Mouse (Mus musculus) liver, embryonic 14.5 days (tissue): ENCODE results near the gene Grin2c. TPM values are rescaled to one million over a fixed set of nuclear protein-coding genes. Genes with fewer than 3 reads are reported as not detected.

ENCODE experiments used
- ATAC-seq: fragments of 200-750 bp; cut with Nextera tagmentation; 2 replicates; pipeline ENCODE4 v1.8.0; 2017; ENCODE audit warnings: moderate number of reproducible peaks, mild to moderate bottlenecking, moderate library complexity; ENCODE audit not compliant: insufficient read depth
- DNase-seq, 3 experiments: peaks; one replicate each; pipeline ENCODE4 v3.0.0-alpha.2; 2012 to 2013; ENCODE audit warnings: low read depth in 3 of 3, low spot score in 3 of 3
- H3K27ac ChIP-seq: fragments of 300-500 bp; sonication (generic); 2 replicates; pipeline ENCODE4 v1.5.1; 2014; ENCODE audit warnings: moderate library complexity, mild to moderate bottlenecking, control low read depth, inconsistent platforms
- H3K27me3 ChIP-seq: fragments of 300-500 bp; sonication (generic); 2 replicates; pipeline ENCODE4 v1.6.1; 2014; ENCODE audit warnings: mild to moderate bottlenecking, low read length, moderate library complexity; ENCODE audit not compliant: control insufficient read depth, insufficient read depth
- H3K36me3 ChIP-seq: fragments of 300-500 bp; sonication (generic); replicated peaks from 2 replicates; pipeline ENCODE4 v1.6.1; 2014; ENCODE audit warnings: low read depth; ENCODE audit not compliant: control insufficient read depth, insufficient read depth
- H3K4me1 ChIP-seq, 2 experiments: fragments of 200-500 bp in 1 of 2; fragments of 300-500 bp in 1 of 2; sonication (generic) in 1 of 2; replicated peaks; 2 replicates each; pipeline ENCODE4 v1.6.1; 2012 to 2014; ENCODE audit warnings: antibody characterized with exemption in 1 of 2, inconsistent platforms in 1 of 2, low read length in 1 of 2; ENCODE audit not compliant: control insufficient read depth in 2 of 2, insufficient read depth in 2 of 2
- H3K4me2 ChIP-seq: fragments of 300-500 bp; sonication (generic); 2 replicates; pipeline ENCODE4 v1.6.1; 2014; ENCODE audit warnings: low read depth, mild to moderate bottlenecking, control low read depth, moderate library complexity
- H3K4me3 ChIP-seq, 2 experiments: fragments of 200-500 bp in 1 of 2; fragments of 300-500 bp in 1 of 2; sonication (generic) in 1 of 2; 2 replicates each; pipeline ENCODE4 v1.5.1; 2012 to 2014; ENCODE audit warnings: low read depth in 2 of 2, low read length in 2 of 2, mild to moderate bottlenecking in 2 of 2, control low read depth in 1 of 2, inconsistent platforms in 1 of 2, moderate library complexity in 1 of 2; ENCODE audit not compliant: insufficient read depth in 1 of 2
- H3K9ac ChIP-seq: fragments of 300-500 bp; sonication (generic); replicated peaks from 2 replicates; pipeline ENCODE4 v1.6.1; 2014; ENCODE audit warnings: mild to moderate bottlenecking, control low read depth, moderate library complexity
- H3K9me3 ChIP-seq: fragments of 300-500 bp; sonication (generic); 2 replicates; pipeline ENCODE4 v1.6.1; 2016; ENCODE audit warnings: low read length, mixed read lengths; ENCODE audit not compliant: control insufficient read depth
- CTCF ChIP-seq: IDR thresholded peaks from 2 replicates; pipeline ENCODE4 v1.5.1; 2016; ENCODE audit warnings: antibody characterized with exemption, low read depth, control low read depth
- EP300 ChIP-seq: IDR thresholded peaks from 2 replicates; pipeline ENCODE4 v1.6.1; 2016; ENCODE audit warnings: antibody characterized with exemption, low read depth
- WGBS: fragments of 180-500 bp; shearing (Covaris S2); extraction: QIAGEN DNeasy Blood & Tissue Kit; methylation state at CpG from one replicate; pipeline ENCODE4 v1.1.7; 2014; ENCODE audit not compliant: insufficient replicate concordance; 5-methylcytosine and 5-hydroxymethylcytosine counted together
- polyA plus RNA-seq, 2 experiments: library from polyadenylated mRNA; depleted of rRNA in 1 of 2; stranded (reverse) in 1 of 2; unstranded in 1 of 2; fragments of >200 nt; fragmentation: Nextera tagmentation in 1 of 2; extraction: Ambion mirVana in 1 of 2; gene quantifications; 2 replicates each; pipeline versions ENCODE4 v1.2.1 to v1.2.3; 2012 to 2014

Grin2c gene
- polyA plus RNA-seq, 2 experiments = 0.05 to 0.17 TPM

GRCm38 (mm10) chr11:115222570-115222969 is 44.5 kb downstream of the Grin2c start:
- TF ChIP-seq CTCF (no peak), EP300 (no peak)
- Histone ChIP-seq H3K4me3 (no peak overlapping the region), H3K4me2 (no peak overlapping the region), H3K36me3 (no peaks in the 10 kb centered on the region), H3K27me3 (no peaks in the 10 kb centered on the region), H3K9me3 (no peaks in the 10 kb centered on the region), H3K27ac (no peak overlapping the region), H3K4me1 (peaks cover 0 to 13% of the 10 kb centered on the region in 2 experiments; a peak in 2 of 4 replicates), H3K9ac (no peak overlapping the region)
- no peak for ATAC-seq
- no peak for DNase-seq
- WGBS = 50% methylated on average over 5 of the region's 5 CpGs

DNA sequence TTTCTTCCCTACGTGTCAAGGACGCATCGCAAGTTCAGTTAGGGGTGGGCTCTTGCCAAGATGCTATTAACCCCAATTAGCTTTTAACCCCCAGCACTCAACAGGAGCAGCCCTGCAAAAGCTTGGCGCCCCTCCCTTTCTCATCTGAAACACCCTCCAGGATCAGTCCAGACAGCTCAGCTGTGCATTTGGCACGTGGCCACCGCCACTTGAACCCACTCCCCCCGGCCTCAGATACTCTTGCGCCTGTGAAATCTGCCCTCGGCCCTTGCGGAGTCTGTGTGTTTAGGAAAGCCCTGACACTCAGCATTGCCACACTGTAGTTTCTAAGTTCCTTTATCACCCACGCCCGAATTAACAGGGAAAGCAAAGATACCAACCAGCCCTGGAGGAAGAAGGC is 45.0 kb downstream of the Grin2c start:
- TF ChIP-seq CTCF = no peak
- no peak for TF ChIP-seq EP300
- peaks cover 0 to 13% of the 10 kb centered on the region in 2 experiments; a peak in 2 of 4 replicates for H3K4me1 ChIP-seq
- H3K9me3 ChIP-seq = no peaks in the 10 kb centered on the region
- H3K36me3 ChIP-seq = no peaks in the 10 kb centered on the region
- H3K9ac ChIP-seq = no peak overlapping the region
- H3K4me3 ChIP-seq = no peak overlapping the region
- H3K4me2 ChIP-seq = no peak overlapping the region
- 67% methylated on average over 12 of the region's 12 CpGs for WGBS
- ATAC-seq (no peak), DNase-seq (no peak)
- no peak overlapping the region for H3K27ac ChIP-seq
- H3K27me3 ChIP-seq = no peaks in the 10 kb centered on the region

DNA sequence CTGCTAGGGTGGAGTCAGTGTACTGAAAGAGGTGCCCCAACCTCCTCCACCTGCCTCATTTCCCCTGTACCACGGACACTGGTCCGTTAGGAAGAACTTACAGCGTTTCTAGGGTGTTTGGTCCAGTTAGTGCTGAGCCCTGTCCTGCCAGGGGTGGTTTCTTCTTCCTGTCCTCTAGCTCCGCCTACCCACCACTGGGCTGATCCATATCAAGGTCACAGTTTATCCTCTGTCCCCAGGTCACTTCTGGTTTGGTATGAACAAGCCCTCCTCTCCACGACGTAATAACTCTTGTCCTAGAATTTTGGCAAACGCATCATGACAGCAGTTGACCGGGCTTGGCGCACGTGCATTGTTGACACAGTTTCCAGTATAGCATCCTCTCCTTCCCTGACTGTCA is 47.4 kb downstream of the Grin2c start:
- TF ChIP-seq EP300 (no peak), CTCF (no peak)
- DNase-seq = no peak
- no peaks in the 10 kb centered on the region for H3K9me3 ChIP-seq
- 62% methylated on average over 10 of the region's 10 CpGs for WGBS
- no peaks in the 10 kb centered on the region for H3K27me3 ChIP-seq
- no peak for ATAC-seq
- H3K36me3 ChIP-seq = no peaks in the 10 kb centered on the region
- H3K9ac ChIP-seq = no peak overlapping the region
- H3K27ac ChIP-seq = no peak overlapping the region
- peaks cover 0 to 11% of the 10 kb centered on the region in 2 experiments; a peak in 2 of 4 replicates for H3K4me1 ChIP-seq
- no peak overlapping the region for H3K4me3 ChIP-seq
- no peak overlapping the region for H3K4me2 ChIP-seq

DNA sequence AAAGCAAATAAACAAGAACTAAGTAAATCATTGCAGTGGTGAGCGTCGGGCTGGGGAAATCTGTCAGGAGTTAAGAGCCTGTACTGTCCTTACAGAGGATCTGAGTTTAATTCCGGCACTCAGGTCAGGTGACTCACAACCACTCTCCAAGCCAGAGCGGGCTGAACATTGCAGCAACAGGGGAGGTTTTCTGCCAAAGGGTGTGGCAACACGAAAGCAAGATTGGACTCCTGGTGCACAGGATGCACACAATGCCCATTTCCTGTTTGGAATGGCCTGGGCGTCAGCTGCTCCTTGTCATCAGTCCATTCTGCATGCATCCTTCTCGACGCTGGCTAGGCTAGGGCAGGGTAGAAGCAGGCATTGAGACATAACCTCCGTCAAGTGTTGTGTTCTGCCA is 47.8 kb downstream of the Grin2c start:
- Histone ChIP-seq H3K36me3 (no peaks in the 10 kb centered on the region), H3K27ac (no peak overlapping the region), H3K27me3 (no peaks in the 10 kb centered on the region), H3K9me3 (no peaks in the 10 kb centered on the region), H3K4me2 (no peak overlapping the region), H3K4me3 (no peak overlapping the region), H3K4me1 (peaks cover 0 to 11% of the 10 kb centered on the region in 2 experiments; a peak in 2 of 4 replicates), H3K9ac (no peak overlapping the region)
- TF ChIP-seq CTCF = no peak
- no peak for TF ChIP-seq EP300
- DNase-seq = no peak
- 45% methylated on average over 9 of the region's 9 CpGs for WGBS
- no peak for ATAC-seq

DNA sequence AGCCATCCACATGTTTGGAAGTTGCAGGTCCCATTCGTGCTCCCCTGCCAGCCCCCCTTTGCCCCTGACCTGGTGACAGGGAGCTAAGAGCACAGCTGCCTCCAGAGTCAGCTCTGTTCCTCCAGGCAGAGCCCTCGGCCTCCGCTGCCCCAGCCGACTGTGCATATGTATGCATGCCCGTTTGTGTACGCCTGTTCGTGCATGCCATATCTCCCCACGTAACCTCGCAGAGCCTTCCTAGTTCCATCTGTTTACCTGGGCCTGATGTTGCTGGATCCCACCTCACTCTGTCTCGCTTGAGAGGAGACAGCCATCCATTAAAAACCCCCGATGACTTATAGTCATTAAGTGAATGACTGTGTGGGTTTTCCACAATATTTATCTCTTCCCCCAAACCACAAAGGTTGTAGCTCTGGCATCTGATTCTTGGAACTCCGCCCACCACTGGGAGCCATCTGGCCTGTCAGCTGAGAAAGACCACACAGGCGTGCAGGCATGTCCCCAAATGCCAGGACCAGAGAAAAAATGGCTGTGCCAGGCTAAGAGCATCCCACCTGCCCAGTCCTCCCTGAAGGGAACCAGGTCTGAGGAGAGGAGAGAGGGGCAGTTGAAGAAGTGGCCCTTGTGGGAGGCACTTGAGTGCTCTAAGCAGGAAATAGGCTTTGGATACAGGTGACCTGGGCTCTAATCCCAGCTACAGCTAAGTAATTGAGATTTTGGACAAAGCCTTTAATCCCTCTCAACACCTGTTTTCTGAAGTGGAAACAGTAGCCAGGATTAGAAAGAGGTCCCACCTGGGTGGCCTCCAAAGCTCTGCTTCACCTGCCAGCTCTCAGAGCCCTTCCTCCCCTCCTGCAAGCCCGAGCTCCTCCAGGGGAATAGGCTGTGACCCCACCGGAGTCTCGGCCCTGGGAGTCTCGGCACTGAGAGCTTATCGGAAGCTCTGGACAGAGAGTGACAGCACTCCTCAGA is 49.3 kb downstream of the Grin2c start:
- H3K27me3 ChIP-seq = no peaks in the 10 kb centered on the region
- H3K4me1 ChIP-seq = peaks cover 0 to 11% of the 10 kb centered on the region in 2 experiments; a peak in 2 of 4 replicates
- TF ChIP-seq EP300 = no peak
- no peak for TF ChIP-seq CTCF
- H3K9me3 ChIP-seq = no peaks in the 10 kb centered on the region
- H3K36me3 ChIP-seq = no peaks in the 10 kb centered on the region
- ATAC-seq (no peak), DNase-seq (no peak)
- 45% methylated on average over 18 of the region's 18 CpGs for WGBS
- H3K4me3 ChIP-seq = no peak overlapping the region
- no peak overlapping the region for H3K9ac ChIP-seq
- H3K4me2 ChIP-seq = no peak overlapping the region
- no peak overlapping the region for H3K27ac ChIP-seq
